Mouse (Mus musculus): ENCODE results near the gene Prr12. TPM values are rescaled to one million over a fixed set of nuclear protein-coding genes. Genes with fewer than 3 reads are reported as not detected.

Gene Prr12
- polyA plus RNA-seq, 1 experiment from 2014 or later, result 8.7 TPM

GRCm38 (mm10) chr7:44996672-44997071 lies 56.0 kb downstream of the Prr12 start:
- Histone ChIP-seq H3K4me3 (replicated peaks; ENCODE audit: low read length) (peak overlapping the region; percentile 82), H3K27ac (ENCODE audit: low read length) (peak overlapping the region; percentile 91), H3K4me2 (ENCODE audit: low read depth, low read length) (peak overlapping the region; percentile 94), H3K36me3 (ENCODE audit: control insufficient read depth, insufficient read depth, low read length) (peaks cover 31% of the 10 kb centered on the region), H3K9ac (ENCODE audit: low read length) (peak overlapping the region; percentile 89), H3K9me3 (replicated peaks; ENCODE audit: control insufficient read depth, low read length) (no peaks in the 10 kb centered on the region), H3K4me1 (ENCODE audit: control insufficient read depth, insufficient read depth, low read length) (peaks cover 32% of the 10 kb centered on the region), H3K27me3 (ENCODE audit: control insufficient read depth, insufficient read depth, low read length) (no peaks in the 10 kb centered on the region)
- no peak for ATAC-seq (ENCODE audit: insufficient read depth, low FRiP score)
- WGBS, result 8% methylated on average over 10 of the region's 10 CpGs

GRCm38 (mm10) chr7:44986879-44987718 lies 65.6 kb downstream of the Prr12 start:
- H3K9ac ChIP-seq (ENCODE audit: low read length), result peak overlapping the region; percentile 73
- peak; percentile 11 for ATAC-seq (ENCODE audit: insufficient read depth, low FRiP score)
- under 1% methylated on average over 29 of the region's 29 CpGs for WGBS
- peak overlapping the region; percentile 96 for H3K27ac ChIP-seq (ENCODE audit: low read length)
- H3K4me2 ChIP-seq (ENCODE audit: low read depth, low read length), result peak overlapping the region; percentile 54
- H3K4me1 ChIP-seq (ENCODE audit: control insufficient read depth, insufficient read depth, low read length), result peaks cover 24% of the 10 kb centered on the region
- no peaks in the 10 kb centered on the region for H3K27me3 ChIP-seq (ENCODE audit: control insufficient read depth, insufficient read depth, low read length)
- peak overlapping the region; percentile 97 for H3K4me3 ChIP-seq (replicated peaks; ENCODE audit: low read length)
- H3K9me3 ChIP-seq (replicated peaks; ENCODE audit: control insufficient read depth, low read length), result no peaks in the 10 kb centered on the region
- H3K36me3 ChIP-seq (ENCODE audit: control insufficient read depth, insufficient read depth, low read length), result peaks cover 3% of the 10 kb centered on the region; the same call in 1 of the 2 replicates

- H3K4me1 ChIP-seq (ENCODE audit: control insufficient read depth, insufficient read depth, low read length), result peaks cover 24% of the 10 kb centered on the region
- peak within 1 kb of the TSS; percentile 97 for H3K4me3 ChIP-seq (replicated peaks; ENCODE audit: low read length)
- peaks cover 8% of the 10 kb centered on the region; the same call in 1 of the 2 replicates for H3K36me3 ChIP-seq (ENCODE audit: control insufficient read depth, insufficient read depth, low read length)
- WGBS, result under 1% methylated on average over 37 of the region's 42 CpGs
- ATAC-seq (ENCODE audit: insufficient read depth, low FRiP score), result peak; percentile 97
- H3K9ac ChIP-seq (ENCODE audit: low read length), result peak within 1 kb of the TSS; percentile 98
- H3K27ac ChIP-seq (ENCODE audit: low read length), result peak within 1 kb of the TSS; percentile 96
- peak within 1 kb of the TSS; percentile 56 for H3K4me2 ChIP-seq (ENCODE audit: low read depth, low read length)
- no peaks in the 10 kb centered on the region for H3K9me3 ChIP-seq (replicated peaks; ENCODE audit: control insufficient read depth, low read length)
- H3K27me3 ChIP-seq (ENCODE audit: control insufficient read depth, insufficient read depth, low read length), result no peaks in the 10 kb centered on the region
Observed at GRCm38 (mm10) chr7:44986192-44986878, 66.3 kb downstream of the Prr12 start, which contains the start of gene Prmt1. TSS of gene Prmt1 (minus strand) at chr7:44986568.

GRCm38 (mm10) chr7:44985595-44986191 lies 67.0 kb downstream of the Prr12 start:
- H3K4me2 ChIP-seq (ENCODE audit: low read depth, low read length), result peak overlapping the region; percentile 56
- peak overlapping the region; percentile 97 for H3K4me3 ChIP-seq (replicated peaks; ENCODE audit: low read length)
- H3K9me3 ChIP-seq (replicated peaks; ENCODE audit: control insufficient read depth, low read length), result no peaks in the 10 kb centered on the region
- H3K27me3 ChIP-seq (ENCODE audit: control insufficient read depth, insufficient read depth, low read length), result no peaks in the 10 kb centered on the region
- WGBS, result 1% methylated on average over 44 of the region's 45 CpGs
- ATAC-seq (ENCODE audit: insufficient read depth, low FRiP score), result no peak; the same call in 1 of the 2 replicates
- peak overlapping the region; percentile 96 for H3K27ac ChIP-seq (ENCODE audit: low read length)
- peaks cover 12% of the 10 kb centered on the region; the same call in 1 of the 2 replicates for H3K36me3 ChIP-seq (ENCODE audit: control insufficient read depth, insufficient read depth, low read length)
- peak overlapping the region; percentile 98 for H3K9ac ChIP-seq (ENCODE audit: low read length)
- H3K4me1 ChIP-seq (ENCODE audit: control insufficient read depth, insufficient read depth, low read length), result peaks cover 24% of the 10 kb centered on the region

- ATAC-seq (ENCODE audit: insufficient read depth, low FRiP score), result no peak
- WGBS, result 27% methylated on average over 3 of the region's 3 CpGs
- H3K4me1 ChIP-seq (ENCODE audit: control insufficient read depth, insufficient read depth, low read length), result peaks cover 24% of the 10 kb centered on the region
- H3K27me3 ChIP-seq (ENCODE audit: control insufficient read depth, insufficient read depth, low read length), result no peaks in the 10 kb centered on the region
- peaks cover 17% of the 10 kb centered on the region for H3K36me3 ChIP-seq (ENCODE audit: control insufficient read depth, insufficient read depth, low read length)
- peak overlapping the region; percentile 97 for H3K4me3 ChIP-seq (replicated peaks; ENCODE audit: low read length)
- H3K4me2 ChIP-seq (ENCODE audit: low read depth, low read length), result peak overlapping the region; percentile 56
- H3K27ac ChIP-seq (ENCODE audit: low read length), result 0 out of 2 replicates have a peak overlapping the region, but pooled peaks have one; percentile 5
- no peaks in the 10 kb centered on the region for H3K9me3 ChIP-seq (replicated peaks; ENCODE audit: control insufficient read depth, low read length)
- peak overlapping the region; percentile 98; the same call in 1 of the 2 replicates for H3K9ac ChIP-seq (ENCODE audit: low read length)
Observed at GRCm38 (mm10) chr7:44984833-44985164, 67.9 kb downstream of the Prr12 start.

GRCm38 (mm10) chr7:44983944-44984832 lies 68.5 kb downstream of the Prr12 start:
- Histone ChIP-seq H3K9me3 (replicated peaks; ENCODE audit: control insufficient read depth, low read length) (no peaks in the 10 kb centered on the region), H3K27me3 (ENCODE audit: control insufficient read depth, insufficient read depth, low read length) (no peaks in the 10 kb centered on the region), H3K4me3 (replicated peaks; ENCODE audit: low read length) (0 out of 2 replicates have a peak overlapping the region, but pooled peaks have one; percentile 97), H3K4me1 (ENCODE audit: control insufficient read depth, insufficient read depth, low read length) (peaks cover 24% of the 10 kb centered on the region), H3K4me2 (ENCODE audit: low read depth, low read length) (peak overlapping the region; percentile 56), H3K27ac (ENCODE audit: low read length) (0 out of 2 replicates have a peak overlapping the region, but pooled peaks have one; percentile 26), H3K9ac (ENCODE audit: low read length) (peak overlapping the region; percentile 34; the same call in 1 of the 2 replicates), H3K36me3 (ENCODE audit: control insufficient read depth, insufficient read depth, low read length) (peaks cover 20% of the 10 kb centered on the region)
- no peak for ATAC-seq (ENCODE audit: insufficient read depth, low FRiP score)
- 67% methylated on average over 7 of the region's 7 CpGs for WGBS

- no peak overlapping the region for H3K9ac ChIP-seq (ENCODE audit: low read length)
- H3K27me3 ChIP-seq (ENCODE audit: control insufficient read depth, insufficient read depth, low read length), result no peaks in the 10 kb centered on the region
- H3K36me3 ChIP-seq (ENCODE audit: control insufficient read depth, insufficient read depth, low read length), result peaks cover 29% of the 10 kb centered on the region
- no peak for ATAC-seq (ENCODE audit: insufficient read depth, low FRiP score)
- no peak overlapping the region for H3K27ac ChIP-seq (ENCODE audit: low read length)
- H3K4me3 ChIP-seq (replicated peaks; ENCODE audit: low read length), result no peak overlapping the region
- H3K9me3 ChIP-seq (replicated peaks; ENCODE audit: control insufficient read depth, low read length), result no peaks in the 10 kb centered on the region
- H3K4me2 ChIP-seq (ENCODE audit: low read depth, low read length), result no peak overlapping the region
- peaks cover 20% of the 10 kb centered on the region for H3K4me1 ChIP-seq (ENCODE audit: control insufficient read depth, insufficient read depth, low read length)
- 29% methylated on average over 6 of the region's 6 CpGs for WGBS
Observed at GRCm38 (mm10) chr7:44983085-44983484, 69.6 kb downstream of the Prr12 start.

GRCm38 (mm10) chr7:44981539-44981938 lies 71.1 kb downstream of the Prr12 start:
- no peak overlapping the region for H3K4me3 ChIP-seq (replicated peaks; ENCODE audit: low read length)
- no peaks in the 10 kb centered on the region for H3K27me3 ChIP-seq (ENCODE audit: control insufficient read depth, insufficient read depth, low read length)
- H3K4me2 ChIP-seq (ENCODE audit: low read depth, low read length), result no peak overlapping the region
- H3K4me1 ChIP-seq (ENCODE audit: control insufficient read depth, insufficient read depth, low read length), result peaks cover 16% of the 10 kb centered on the region
- WGBS, result 93% methylated on average over 8 of the region's 8 CpGs
- H3K27ac ChIP-seq (ENCODE audit: low read length), result no peak overlapping the region
- H3K36me3 ChIP-seq (ENCODE audit: control insufficient read depth, insufficient read depth, low read length), result peaks cover 39% of the 10 kb centered on the region
- no peak overlapping the region for H3K9ac ChIP-seq (ENCODE audit: low read length)
- no peaks in the 10 kb centered on the region for H3K9me3 ChIP-seq (replicated peaks; ENCODE audit: control insufficient read depth, low read length)
- ATAC-seq (ENCODE audit: insufficient read depth, low FRiP score), result no peak
